Mouse (Mus musculus) midbrain, embryonic 11.5 days (tissue): ENCODE measurements at regions not wholly inside any gene's neighbourhood (a gene's known extent, or its start where the extent isn't known, plus 50 kb on each side); places are given as distances from the start of the nearest gene placed in this dataset.
A peak's percentile ranks its signal among the peaks of the same experiment; 100 is the strongest.
"Not testable (repeated sequence)": the region's sequence is repeated elsewhere in the genome, so short reads cannot be mapped to it uniquely, and the experiment has no call there.

Experiments used
- ATAC-seq: fragments of 200-750 bp; cut with Nextera tagmentation; 2 replicates; pipeline ENCODE4 v1.8.0; 2017; ENCODE audit warnings: moderate TSS enrichment, moderate library complexity; ENCODE audit not compliant: low FRiP score
- DNase-seq: peaks from one replicate; pipeline ENCODE4 v3.0.0; 2015; ENCODE audit warnings: low spot score; ENCODE audit errors: missing footprints
- H3K27ac ChIP-seq: fragments of 300-500 bp; sonication (generic); 2 replicates; pipeline ENCODE4 v1.5.1; 2014; ENCODE audit warnings: low read depth, low read length
- H3K27me3 ChIP-seq: fragments of 300-500 bp; sonication (generic); 2 replicates; pipeline ENCODE4 v1.6.1; 2014; ENCODE audit warnings: mild to moderate bottlenecking, low read length, moderate library complexity, mixed read lengths; ENCODE audit not compliant: control insufficient read depth, insufficient read depth
- H3K36me3 ChIP-seq: fragments of 300-500 bp; sonication (generic); 2 replicates; pipeline ENCODE4 v1.6.1; 2014; ENCODE audit warnings: mild to moderate bottlenecking, low read length, moderate library complexity, mixed read lengths; ENCODE audit not compliant: control insufficient read depth, insufficient read depth
- H3K4me1 ChIP-seq: fragments of 300-500 bp; sonication (generic); 2 replicates; pipeline ENCODE4 v1.6.1; 2014; ENCODE audit warnings: low read length; ENCODE audit not compliant: control insufficient read depth, insufficient read depth
- H3K4me2 ChIP-seq: fragments of 300-500 bp; sonication (generic); 2 replicates; pipeline ENCODE4 v1.6.1; 2014; ENCODE audit warnings: mild to moderate bottlenecking, moderate library complexity
- H3K4me3 ChIP-seq: fragments of 300-500 bp; sonication (generic); 2 replicates; pipeline ENCODE4 v1.5.1; 2014; ENCODE audit warnings: low read depth, low read length
- H3K9ac ChIP-seq: fragments of 300-500 bp; sonication (generic); 2 replicates; pipeline ENCODE4 v1.6.1; 2014; ENCODE audit warnings: low read length
- H3K9me3 ChIP-seq: fragments of 300-500 bp; sonication (generic); 2 replicates; pipeline ENCODE4 v1.6.1; 2016; ENCODE audit warnings: low read length; ENCODE audit not compliant: control insufficient read depth
- WGBS: fragments of 180-500 bp; shearing (Covaris S2); extraction: QIAGEN DNeasy Blood & Tissue Kit; methylation state at CpG from one replicate; pipeline ENCODE4 v1.1.7; 2014; 5-methylcytosine and 5-hydroxymethylcytosine counted together

DNA sequence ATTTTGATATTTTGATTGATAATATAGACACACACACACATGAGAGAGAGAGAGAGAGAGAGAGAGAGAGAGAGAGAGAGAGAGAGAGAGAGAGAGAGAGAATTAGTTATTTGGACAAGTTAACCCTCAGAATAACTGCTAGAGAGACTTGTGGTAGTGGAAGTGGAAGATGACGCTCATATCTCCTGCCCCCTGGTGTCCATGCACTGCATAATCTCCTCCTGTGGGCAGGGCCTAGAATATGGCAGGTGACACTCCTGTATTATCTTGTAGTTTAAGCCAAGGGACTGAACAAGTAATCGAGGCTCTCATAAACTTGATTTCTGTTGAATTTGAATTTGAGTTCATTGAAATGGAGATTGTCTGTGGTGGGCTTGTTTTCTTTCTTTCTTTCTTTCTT is 663.5 kb upstream of the Olfr1507 start:
- WGBS: no CpG with 5 or more reads among the region's 2 CpGs
- not testable (repeated sequence) for H3K27ac ChIP-seq, H3K9ac ChIP-seq, H3K4me3 ChIP-seq, ATAC-seq, H3K9me3 ChIP-seq, H3K27me3 ChIP-seq, H3K4me1 ChIP-seq, H3K4me2 ChIP-seq, H3K36me3 ChIP-seq, DNase-seq

DNA sequence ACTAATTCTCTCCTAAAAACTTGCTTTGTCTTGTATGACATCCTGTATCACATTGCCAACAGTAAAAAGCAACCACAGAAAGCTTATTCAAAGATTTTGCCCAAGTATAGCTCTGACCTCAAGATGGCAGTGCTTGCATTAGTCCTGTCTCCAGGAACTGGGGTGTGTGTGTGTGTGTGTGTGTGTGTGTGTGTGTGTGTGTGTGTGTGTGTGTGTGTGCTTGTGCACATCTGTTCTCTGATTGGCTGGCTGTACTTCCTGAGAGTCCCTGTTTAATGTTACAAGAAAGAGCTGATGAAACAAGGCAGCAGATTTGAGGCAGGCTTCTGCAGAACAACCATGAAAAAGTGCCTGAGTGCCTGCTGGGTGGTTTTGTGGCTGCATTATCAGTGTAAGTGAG is 639.2 kb upstream of the Olfr1507 start:
- not testable (repeated sequence) for H3K27ac ChIP-seq, H3K27me3 ChIP-seq, H3K4me3 ChIP-seq, H3K9ac ChIP-seq, H3K4me1 ChIP-seq, H3K4me2 ChIP-seq, ATAC-seq, DNase-seq, H3K36me3 ChIP-seq, H3K9me3 ChIP-seq

DNA sequence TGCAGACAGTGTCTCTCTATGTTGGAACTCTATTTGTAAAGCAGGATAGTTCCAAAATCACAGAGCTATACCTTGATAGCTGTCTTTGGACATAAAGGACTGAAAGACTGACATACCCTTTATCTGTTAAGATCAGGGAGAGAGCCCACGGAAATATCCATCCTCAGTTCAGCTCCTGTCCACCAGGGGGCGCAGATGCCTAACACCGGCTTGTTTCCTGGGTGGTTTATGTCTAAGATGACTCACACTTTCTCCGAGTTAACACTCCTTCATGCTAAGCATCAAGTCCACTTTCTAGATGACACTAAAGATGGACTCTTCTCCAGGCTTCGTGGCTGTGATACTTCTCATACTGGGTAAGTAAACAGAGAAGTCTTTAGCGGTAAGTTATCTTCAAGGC is 636.8 kb upstream of the Olfr1507 start:
- not testable (repeated sequence) for ATAC-seq, H3K4me3 ChIP-seq, H3K4me1 ChIP-seq, H3K4me2 ChIP-seq, H3K36me3 ChIP-seq, H3K27ac ChIP-seq, H3K27me3 ChIP-seq, H3K9ac ChIP-seq, H3K9me3 ChIP-seq
- WGBS: 29% methylated on average over 6 of the region's 6 CpGs
- peak; percentile 94 for DNase-seq

DNA sequence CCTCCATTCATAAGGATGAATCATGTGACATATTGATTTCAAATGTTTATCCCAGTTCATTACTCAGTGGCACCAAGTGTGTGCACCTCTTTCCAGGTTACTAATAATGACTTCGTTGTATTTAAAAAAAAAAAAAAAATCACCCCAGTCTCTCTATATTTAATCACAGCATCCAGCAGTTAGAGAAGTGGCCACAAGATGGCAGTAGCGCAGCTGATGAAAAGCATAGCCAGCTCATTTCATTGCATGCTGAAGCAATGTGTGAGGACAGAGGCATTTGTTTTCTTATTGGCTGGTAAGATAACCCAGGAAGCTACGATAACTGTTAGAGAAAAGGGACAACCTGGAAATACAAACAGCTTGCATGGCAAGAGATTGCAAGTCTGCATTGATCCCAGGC is 626.2 kb upstream of the Olfr1507 start:
- H3K4me2 ChIP-seq, H3K9ac ChIP-seq, H3K9me3 ChIP-seq, H3K27ac ChIP-seq, H3K27me3 ChIP-seq, H3K36me3 ChIP-seq, H3K4me1 ChIP-seq, H3K4me3 ChIP-seq: not testable (repeated sequence)
- peak; percentile 50; the same call in 1 of the 2 replicates for ATAC-seq
- DNase-seq: peak; percentile 91
- 23% methylated on average over 2 of the region's 3 CpGs for WGBS

- not testable (repeated sequence) for H3K4me1 ChIP-seq, ATAC-seq, DNase-seq, H3K27me3 ChIP-seq, H3K36me3 ChIP-seq, H3K4me2 ChIP-seq, H3K4me3 ChIP-seq, H3K9ac ChIP-seq, H3K27ac ChIP-seq, H3K9me3 ChIP-seq
- 88% methylated on average over 3 of the region's 3 CpGs for WGBS
These were observed 614.2 kb upstream of the Olfr1507 start for GRCm38 (mm10) chr14:53109732-53110131.

DNA sequence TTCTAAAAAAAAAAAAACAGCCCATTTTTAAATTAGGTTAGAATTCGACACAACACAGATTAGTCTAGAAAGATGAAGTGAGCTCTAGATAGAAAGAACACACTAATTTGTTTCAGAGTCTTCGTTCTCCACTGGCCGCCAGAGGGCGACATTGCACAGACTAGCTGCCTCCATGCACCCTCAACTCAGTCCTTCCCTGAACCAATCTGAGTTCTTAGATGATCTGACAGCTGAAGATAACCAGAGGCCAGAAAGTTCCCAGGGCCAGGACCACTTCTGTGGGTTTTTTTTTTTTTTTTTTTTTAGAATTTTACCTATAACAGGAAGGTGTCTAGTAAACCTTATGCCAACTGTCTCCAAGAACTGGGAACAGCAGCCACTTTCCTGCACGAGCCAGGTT is 605.8 kb upstream of the Olfr1507 start:
- H3K36me3 ChIP-seq, H3K4me1 ChIP-seq, ATAC-seq, H3K9me3 ChIP-seq, DNase-seq, H3K4me2 ChIP-seq, H3K4me3 ChIP-seq, H3K9ac ChIP-seq, H3K27me3 ChIP-seq, H3K27ac ChIP-seq: not testable (repeated sequence)
- 35% methylated on average over 5 of the region's 5 CpGs for WGBS

GRCm38 (mm10) chr14:53090921-53091320 is 595.4 kb upstream of the Olfr1507 start:
- H3K4me3 ChIP-seq, ATAC-seq: not testable (repeated sequence)

GRCm38 (mm10) chr14:53081853-53082252 is 586.3 kb upstream of the Olfr1507 start:
- not testable (repeated sequence) for H3K27ac ChIP-seq, H3K4me1 ChIP-seq, DNase-seq, H3K4me3 ChIP-seq, H3K4me2 ChIP-seq, H3K9ac ChIP-seq, H3K27me3 ChIP-seq, ATAC-seq, H3K36me3 ChIP-seq, H3K9me3 ChIP-seq
- WGBS: 81% methylated on average over 4 of the region's 4 CpGs

More at GRCm38 (mm10) chr14:53090921-53091320, 595.4 kb upstream of the Olfr1507 start:
- not testable (repeated sequence) for H3K27me3 ChIP-seq, H3K9me3 ChIP-seq, DNase-seq, H3K9ac ChIP-seq, H3K27ac ChIP-seq, H3K36me3 ChIP-seq, H3K4me2 ChIP-seq, H3K4me1 ChIP-seq

DNA sequence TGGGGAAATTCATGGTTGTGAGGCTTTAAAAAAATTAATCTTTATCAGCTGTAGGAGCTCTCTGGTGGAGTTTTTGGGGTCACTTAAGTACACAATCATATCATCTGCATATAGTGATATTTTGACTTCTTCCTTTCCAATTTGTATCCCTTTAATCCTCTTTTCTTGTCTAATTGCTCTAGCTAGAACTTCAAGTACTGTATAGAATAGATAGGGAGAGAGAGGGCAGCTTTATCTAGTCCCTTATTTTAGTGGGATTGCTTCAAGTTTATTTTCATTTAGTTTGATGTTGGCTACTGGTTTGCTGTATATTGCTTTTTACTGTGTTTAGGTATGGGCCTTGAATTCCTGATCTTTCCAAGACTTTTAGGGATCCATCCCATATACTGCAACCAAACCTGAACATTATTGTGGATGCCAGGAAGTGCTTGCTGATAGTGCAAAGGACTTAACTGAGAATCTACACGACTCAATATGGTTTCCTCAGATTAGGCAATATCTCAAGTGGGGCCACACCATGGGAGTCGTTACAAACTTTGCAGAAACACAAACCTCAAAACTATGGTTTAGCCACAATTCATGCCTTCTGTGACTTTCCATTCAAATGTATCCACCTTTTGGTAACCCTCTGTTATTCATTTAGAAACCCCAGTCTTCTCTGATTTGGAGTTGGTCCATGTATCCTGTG is 585.6 kb upstream of the Olfr1507 start:
- WGBS: no CpG with 5 or more reads among the region's 2 CpGs
- not testable (repeated sequence) for H3K9me3 ChIP-seq, H3K9ac ChIP-seq, DNase-seq, ATAC-seq, H3K36me3 ChIP-seq, H3K27ac ChIP-seq, H3K4me1 ChIP-seq, H3K4me3 ChIP-seq, H3K4me2 ChIP-seq, H3K27me3 ChIP-seq
